Mouse (Mus musculus) stomach, postnatal 0 days (tissue): ENCODE data around the gene 1700017B05Rik. TPM values are rescaled to one million over a fixed set of nuclear protein-coding genes. Genes with fewer than 3 reads are reported as not detected.

ENCODE experiments used
- ATAC-seq: fragments of 200-750 bp; cut with Nextera tagmentation; 2 replicates; pipeline ENCODE4 v1.8.0; 2017; ENCODE audit not compliant: low FRiP score, low TSS enrichment
- DNase-seq: peaks from one replicate; pipeline ENCODE4 v3.0.0-alpha.2; 2016; ENCODE audit warnings: low spot score
- H3K27ac ChIP-seq: fragments of 300-500 bp; sonication (generic); replicated peaks from 2 replicates; pipeline ENCODE4 v1.5.1; 2014; ENCODE audit warnings: mild to moderate bottlenecking, control low read depth
- H3K27me3 ChIP-seq: fragments of 300-500 bp; sonication (generic); 2 replicates; pipeline ENCODE4 v1.6.1; 2014; ENCODE audit warnings: low read length; ENCODE audit not compliant: control insufficient read depth, insufficient read depth
- H3K36me3 ChIP-seq: fragments of 300-500 bp; sonication (generic); 2 replicates; pipeline ENCODE4 v1.6.1; 2014; ENCODE audit warnings: low read length, mixed read lengths; ENCODE audit not compliant: control insufficient read depth, insufficient read depth
- H3K4me1 ChIP-seq: fragments of 300-500 bp; sonication (generic); replicated peaks from 2 replicates; pipeline ENCODE4 v1.6.1; 2014; ENCODE audit warnings: antibody characterized with exemption; ENCODE audit not compliant: control insufficient read depth, insufficient read depth
- H3K4me2 ChIP-seq: fragments of 300-500 bp; sonication (generic); replicated peaks from 2 replicates; pipeline ENCODE4 v1.6.1; 2014; ENCODE audit warnings: low read depth, mild to moderate bottlenecking, control low read depth, moderate library complexity
- H3K4me3 ChIP-seq: fragments of 300-500 bp; sonication (generic); 2 replicates; pipeline ENCODE4 v1.5.1; 2014; ENCODE audit warnings: low read depth, low read length, control low read depth
- H3K9ac ChIP-seq: fragments of 300-500 bp; sonication (generic); 2 replicates; pipeline ENCODE4 v1.6.1; 2014; ENCODE audit warnings: mild to moderate bottlenecking, low read length, control low read depth, mixed read lengths
- H3K9me3 ChIP-seq: fragments of 300-500 bp; sonication (generic); 2 replicates; pipeline ENCODE4 v1.6.1; 2016; ENCODE audit warnings: low read length; ENCODE audit not compliant: control insufficient read depth
- CTCF ChIP-seq: IDR thresholded peaks from 2 replicates; pipeline ENCODE4 v1.5.1; 2016; ENCODE audit warnings: antibody characterized with exemption, low read depth, mild to moderate bottlenecking, moderate library complexity
- EP300 ChIP-seq: optimal IDR thresholded peaks from 2 replicates; pipeline ENCODE3; 2016; ENCODE audit warnings: antibody characterized with exemption
- WGBS: fragments of 180-500 bp; shearing (Covaris S2); extraction: QIAGEN DNeasy Blood & Tissue Kit; methylation state at CpG from one replicate; pipeline ENCODE4 v1.1.7; 2014; 5-methylcytosine and 5-hydroxymethylcytosine counted together
- polyA plus RNA-seq: library from polyadenylated mRNA; unstranded; fragments of >200 nt; fragmentation: Nextera tagmentation; extraction: Ambion mirVana; gene quantifications from 2 replicates; pipeline ENCODE4 v1.2.1, GENCODE M21; 2015

The 1700017B05Rik gene
- polyA plus RNA-seq, 1 experiment from 2014 or later: 10.4 TPM

DNA sequence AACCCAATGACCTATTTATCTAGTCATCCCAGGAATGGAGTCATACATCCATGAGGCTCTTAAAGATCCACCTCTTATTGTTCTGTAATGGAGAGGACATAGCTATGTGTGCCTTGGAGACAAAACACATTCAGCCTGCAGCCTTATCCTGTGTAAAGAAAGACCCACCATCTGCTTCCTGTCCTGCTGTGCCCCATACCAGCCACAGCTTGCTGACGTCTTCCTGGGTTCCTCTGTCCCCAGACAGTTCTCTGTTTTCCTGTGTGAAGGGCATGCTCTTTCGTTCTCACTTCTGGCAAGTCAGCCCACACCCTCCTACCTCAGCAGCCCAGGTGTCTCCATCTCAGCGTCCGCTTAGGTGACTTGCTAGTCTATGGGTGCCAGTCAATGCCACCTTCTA is 15.9 kb upstream of the 1700017B05Rik start:
- no peak; the same call in 1 of the 2 replicates for ATAC-seq
- WGBS: 45% methylated on average over 4 of the region's 4 CpGs
- no peaks in the 10 kb centered on the region for H3K4me1 ChIP-seq
- H3K36me3 ChIP-seq: no peaks in the 10 kb centered on the region
- no peaks in the 10 kb centered on the region for H3K9me3 ChIP-seq
- H3K27me3 ChIP-seq: no peaks in the 10 kb centered on the region
- no peak overlapping the region for H3K4me2 ChIP-seq
- DNase-seq: no peak
- TF ChIP-seq CTCF (no peak), EP300 (no peak)
- no peak overlapping the region for H3K9ac ChIP-seq
- H3K4me3 ChIP-seq: no peak overlapping the region
- H3K27ac ChIP-seq: no peak overlapping the region

GRCm38 (mm10) chr9:57276311-57276710 is 13.9 kb upstream of the 1700017B05Rik start:
- H3K27me3 ChIP-seq: no peaks in the 10 kb centered on the region
- no peaks in the 10 kb centered on the region for H3K4me1 ChIP-seq
- DNase-seq: no peak
- no peak overlapping the region for H3K9ac ChIP-seq
- no peaks in the 10 kb centered on the region for H3K36me3 ChIP-seq
- H3K4me2 ChIP-seq: no peak overlapping the region
- TF ChIP-seq CTCF: no peak
- TF ChIP-seq EP300: no peak
- no peak overlapping the region for H3K27ac ChIP-seq
- no peaks in the 10 kb centered on the region for H3K9me3 ChIP-seq
- no peak for ATAC-seq
- no peak overlapping the region for H3K4me3 ChIP-seq

DNA sequence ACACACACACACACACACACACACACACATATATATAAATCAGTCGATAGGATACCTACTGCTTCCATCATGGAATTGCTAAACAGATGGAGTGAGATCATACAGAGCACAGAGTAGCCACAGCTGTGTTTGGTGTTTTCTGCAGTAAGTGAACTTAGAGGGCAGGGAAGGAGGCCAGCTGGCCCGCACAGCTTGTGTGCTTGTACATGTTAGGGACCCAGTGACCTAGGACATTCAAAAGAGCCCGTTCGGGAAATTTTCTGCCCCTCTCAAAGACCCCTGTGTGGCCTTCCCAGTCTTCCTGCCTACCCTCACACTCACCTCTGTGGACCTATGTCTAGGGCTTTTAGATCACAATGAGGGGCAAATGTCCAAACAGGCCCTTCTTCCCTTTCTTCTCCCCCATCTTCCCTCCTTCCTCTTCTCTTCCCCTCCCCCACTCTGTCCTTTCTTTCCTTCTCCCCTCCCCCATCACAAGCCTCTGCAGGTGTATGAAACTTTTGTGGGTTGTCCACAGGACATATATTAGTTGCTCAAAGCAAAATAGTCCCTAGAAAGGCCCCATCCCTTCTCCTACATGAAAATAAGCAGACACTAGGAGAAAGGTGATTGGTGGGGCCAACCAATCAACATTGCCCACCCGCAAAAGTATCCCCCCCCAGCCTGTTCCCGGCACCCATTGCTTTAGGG is 11.5 kb upstream of the 1700017B05Rik start:
- Histone ChIP-seq H3K9ac (no peak overlapping the region), H3K27me3 (no peaks in the 10 kb centered on the region), H3K36me3 (no peaks in the 10 kb centered on the region), H3K9me3 (no peaks in the 10 kb centered on the region), H3K4me2 (no peak overlapping the region), H3K27ac (no peak overlapping the region), H3K4me1 (no peaks in the 10 kb centered on the region), H3K4me3 (no peak overlapping the region)
- no peak for DNase-seq
- 12% methylated on average over 6 of the region's 6 CpGs for WGBS
- TF ChIP-seq EP300: no peak
- no peak for TF ChIP-seq CTCF
- ATAC-seq: no peak; the same call in 1 of the 2 replicates

DNA sequence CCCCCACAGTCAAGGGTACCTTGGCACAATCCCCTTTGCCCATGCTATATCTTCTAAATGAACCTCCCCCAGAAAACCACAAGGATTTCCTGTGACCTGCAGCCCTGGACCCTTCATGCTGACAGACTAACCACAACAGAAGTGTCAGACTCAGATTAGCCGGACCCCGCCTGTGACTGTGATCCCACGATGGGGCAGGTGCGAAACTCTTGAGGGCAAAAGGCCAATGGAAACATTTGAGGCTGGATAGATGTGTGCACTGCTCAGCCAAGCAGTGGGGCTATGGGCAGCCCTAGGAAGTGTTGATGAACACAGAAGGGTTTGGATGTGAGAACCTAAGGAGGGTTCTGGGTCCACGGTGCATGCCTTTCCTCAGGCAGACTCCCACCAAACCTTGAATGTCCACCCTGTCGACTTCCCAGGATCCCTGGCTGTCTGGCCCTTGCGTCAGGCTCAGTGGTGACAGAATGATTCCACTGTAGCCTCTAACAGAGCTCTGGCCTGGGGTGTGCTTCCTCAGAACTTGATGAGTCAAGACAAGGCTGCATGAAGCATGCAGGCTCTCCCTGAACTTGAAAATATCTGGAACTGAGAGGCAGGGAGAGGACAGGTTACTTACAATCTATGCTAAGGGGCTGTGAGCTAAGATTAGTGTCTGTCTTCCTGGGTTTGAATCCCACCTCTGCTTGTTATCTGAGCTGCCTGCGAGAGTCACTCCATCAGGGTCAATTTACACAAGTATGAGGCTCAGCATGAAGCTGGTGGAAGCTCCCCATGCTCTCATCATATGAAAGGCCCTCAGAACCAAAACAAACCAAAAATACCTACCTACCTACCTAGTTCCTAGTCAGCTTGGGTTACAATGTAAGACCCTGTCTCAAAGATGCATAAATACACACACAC is 10.7 kb upstream of the 1700017B05Rik start:
- no peaks in the 10 kb centered on the region for H3K27me3 ChIP-seq
- no peak overlapping the region for H3K4me2 ChIP-seq
- TF ChIP-seq CTCF (no peak), EP300 (no peak)
- no peak overlapping the region for H3K9ac ChIP-seq
- ATAC-seq: no peak
- H3K4me3 ChIP-seq: no peak overlapping the region
- no peaks in the 10 kb centered on the region for H3K4me1 ChIP-seq
- no peak for DNase-seq
- no peaks in the 10 kb centered on the region for H3K9me3 ChIP-seq
- no peaks in the 10 kb centered on the region for H3K36me3 ChIP-seq
- WGBS: 68% methylated on average over 8 of the region's 8 CpGs
- no peak overlapping the region for H3K27ac ChIP-seq

GRCm38 (mm10) chr9:57271837-57272562 is 9.6 kb upstream of the 1700017B05Rik start:
- no peak overlapping the region for H3K27ac ChIP-seq
- no peaks in the 10 kb centered on the region for H3K36me3 ChIP-seq
- H3K9ac ChIP-seq: no peak overlapping the region
- ATAC-seq (no peak), DNase-seq (no peak)
- TF ChIP-seq EP300: no peak
- no peak for TF ChIP-seq CTCF
- H3K4me1 ChIP-seq: no peaks in the 10 kb centered on the region
- H3K4me3 ChIP-seq: no peak overlapping the region
- no peaks in the 10 kb centered on the region for H3K9me3 ChIP-seq
- H3K4me2 ChIP-seq: no peak overlapping the region
- 66% methylated on average over 9 of the region's 9 CpGs for WGBS
- no peaks in the 10 kb centered on the region for H3K27me3 ChIP-seq
